Mouse (Mus musculus) liver, embryonic 14 days (tissue): Measurements from ENCODE around the gene Dnajc5. TPM values are rescaled to one million over a fixed set of nuclear protein-coding genes. Genes with fewer than 3 reads are reported as not detected.

Experiments used
- polyA plus RNA-seq: library from polyadenylated mRNA; depleted of rRNA; stranded (reverse); fragments of >200 nt; gene quantifications from 2 replicates; pipeline ENCODE4 v1.2.3, GENCODE M21; 2012; rRNA removed

The Dnajc5 gene
- 12.5 and 16.1 TPM in 2 replicates for polyA plus RNA-seq

GRCm38 (mm10) chr2:181520118-181520935 lies at the start of gene Dnajc5:
Dnajc5 (plus strand) TSS chr2:181520485.

DNA sequence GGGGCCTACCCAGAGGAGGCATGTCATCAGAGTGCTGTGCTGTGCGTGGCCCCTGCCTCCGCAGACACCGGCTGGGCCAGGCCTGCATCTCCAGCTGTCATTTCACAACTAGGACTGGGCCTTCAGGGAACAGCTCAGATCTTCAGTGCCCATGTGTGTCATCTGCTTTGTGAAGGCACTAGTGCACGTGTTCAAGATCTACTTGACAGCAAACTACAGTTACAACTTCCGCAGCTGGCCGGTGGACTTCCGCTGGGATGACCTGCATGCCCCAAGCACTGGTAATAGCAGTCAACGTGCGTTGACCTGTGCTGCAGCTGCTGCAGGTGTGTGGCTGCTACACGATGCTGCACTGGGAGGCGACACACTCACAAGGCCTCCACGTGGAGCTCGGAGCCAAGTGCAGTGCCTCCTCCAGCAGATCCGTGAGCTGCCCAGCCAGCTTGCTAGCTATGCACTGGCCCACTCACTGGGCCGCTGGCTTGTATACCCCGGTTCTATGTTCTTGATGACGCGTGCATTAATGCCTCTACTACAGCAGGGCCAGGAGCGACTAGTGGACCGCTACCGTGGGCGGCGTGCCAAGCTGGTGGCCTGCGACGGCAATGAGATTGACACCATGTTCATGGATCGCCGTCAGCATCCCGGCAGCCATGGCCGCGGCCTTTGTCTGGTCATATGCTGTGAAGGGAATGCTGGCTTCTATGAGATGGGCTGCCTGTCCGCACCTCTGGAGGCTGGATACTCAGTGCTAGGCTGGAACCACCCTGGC lies 26.9 kb upstream of the Dnajc5 start, which contains the start of gene Abhd16b:
TSS of gene Abhd16b (plus strand) at position 51 of the 772 bp plus-strand sequence.

GRCm38 (mm10) chr2:181496831-181497547 lies 23.3 kb upstream of the Dnajc5 start, which contains the start of gene Tpd52l2:
Tpd52l2 (plus strand) TSS chr2:181497142.

DNA sequence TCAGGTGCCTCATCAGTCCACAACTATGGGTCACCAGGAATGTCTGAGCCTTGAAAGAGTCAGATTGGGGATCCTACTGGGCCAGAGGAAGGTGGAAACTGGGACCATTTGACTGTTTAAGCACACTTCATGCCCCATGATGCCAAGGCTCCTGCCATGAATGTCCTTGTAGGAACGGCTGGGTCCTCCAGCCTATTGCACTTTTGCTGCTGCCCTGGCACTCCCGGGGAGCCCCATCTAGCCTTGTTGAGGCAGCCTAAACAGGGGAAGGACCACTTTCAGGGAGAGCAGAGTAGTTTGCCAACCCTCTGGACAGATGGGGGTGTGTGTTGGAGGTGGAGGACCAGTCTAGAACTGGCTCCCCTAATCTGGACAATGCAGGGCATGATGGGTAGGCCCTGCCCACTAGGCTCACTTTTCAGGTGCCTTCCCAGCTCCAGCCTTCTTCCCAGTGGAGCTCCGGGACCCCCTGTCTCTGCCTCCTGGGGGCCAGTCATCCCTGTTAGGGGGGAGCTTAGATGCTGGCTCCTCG lies 64.2 kb downstream of the Dnajc5 start, which contains the start of gene Uckl1:
TSS of gene Uckl1 (minus strand) at position 482 of the 532 bp plus-strand sequence.

DNA sequence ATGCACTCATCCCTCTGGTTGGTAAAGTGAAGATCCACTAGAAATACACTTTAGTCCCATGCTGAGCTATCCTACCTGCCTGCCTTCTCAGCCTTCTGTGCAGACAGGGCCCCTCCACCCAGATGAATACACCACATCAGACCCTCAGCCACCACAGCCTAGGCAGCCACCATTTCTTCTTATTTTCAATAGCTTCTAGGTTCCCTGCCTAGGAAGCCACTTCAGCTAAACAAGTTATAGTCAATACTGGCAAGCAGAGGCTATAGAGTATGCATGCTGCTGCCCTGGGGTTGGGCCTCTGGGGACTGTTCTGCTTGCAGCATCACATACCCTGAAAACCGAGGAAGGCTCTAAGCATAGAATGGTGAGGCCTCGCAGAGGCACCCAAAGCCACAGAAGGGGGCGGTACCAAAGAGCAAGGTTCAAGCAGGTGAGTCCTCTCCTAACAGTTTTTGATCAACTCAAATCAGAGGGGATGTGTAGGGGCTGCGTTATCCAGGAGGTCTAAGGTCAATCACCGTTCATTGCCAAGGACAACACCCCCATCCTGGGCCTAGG lies 71.3 kb downstream of the Dnajc5 start, which contains the start of gene Prpf6:
TSS of gene Prpf6 (plus strand) at position 341 of the 558 bp plus-strand sequence.

DNA sequence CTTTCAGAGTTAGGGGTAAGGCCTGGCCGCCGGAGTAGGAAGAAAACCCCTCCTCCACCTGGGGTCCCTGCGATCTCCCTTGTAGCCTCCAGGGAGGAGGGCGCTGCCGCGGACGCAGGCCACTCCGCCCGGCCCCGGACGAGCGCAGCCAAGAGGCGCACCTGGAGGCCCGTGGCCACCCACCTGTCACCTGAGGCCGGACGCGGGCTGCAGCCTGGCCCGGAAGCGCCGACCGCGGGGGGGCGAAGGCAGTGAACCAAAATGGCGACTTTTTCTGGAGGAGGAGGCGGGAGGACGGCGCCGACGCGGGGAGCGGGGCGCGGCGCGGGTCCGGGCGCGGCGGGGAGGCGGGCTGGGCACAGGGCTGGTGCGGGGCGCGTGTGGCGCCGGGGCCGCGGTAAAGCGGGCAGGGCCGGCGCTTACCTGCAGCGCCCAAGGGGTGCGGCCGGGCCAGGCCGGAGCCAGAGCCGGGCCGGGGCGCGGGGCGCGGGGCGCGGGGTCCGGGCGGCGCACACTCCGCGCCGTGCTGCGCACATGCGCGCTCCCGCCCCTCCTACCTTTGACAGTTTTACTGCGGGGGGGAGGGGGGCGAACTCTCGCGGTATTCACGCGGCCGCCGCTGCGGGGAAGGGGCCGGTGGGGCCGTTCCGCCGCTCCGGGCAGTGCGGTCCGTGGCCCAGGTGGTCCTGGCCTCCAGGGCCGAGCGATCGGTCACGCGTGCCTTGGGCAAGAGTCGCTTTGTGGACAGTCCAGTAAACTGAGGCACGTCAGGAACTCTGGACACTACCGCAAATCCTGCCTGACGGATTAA lies 72.2 kb downstream of the Dnajc5 start, which contains the start of gene Zfp512b:
TSS of gene Zfp512b (minus strand) at position 573 of the 811 bp plus-strand sequence.

GRCm38 (mm10) chr2:181598454-181599351 lies 78.4 kb downstream of the Dnajc5 start, which contains the start of gene Samd10:
Samd10 (minus strand) TSS chr2:181599212.

Other genes with a start within 250 kb of the Dnajc5 start
- 11.5 and 13.2 TPM in 2 replicates for gene Gmeb2, start 232.4 kb upstream of the Dnajc5 start, polyA plus RNA-seq
- gene Stmn3, start 206.0 kb upstream of the Dnajc5 start, polyA plus RNA-seq: 0.06 and 0.10 TPM in 2 replicates
- 37.4 and 42.3 TPM in 2 replicates for gene Rtel1, start 200.7 kb upstream of the Dnajc5 start, polyA plus RNA-seq
- gene Zgpat, start 155.6 kb upstream of the Dnajc5 start, polyA plus RNA-seq: 8.3 and 9.0 TPM in 2 replicates
- 22.0 and 23.4 TPM in 2 replicates for gene Arfrp1, start 155.1 kb upstream of the Dnajc5 start, polyA plus RNA-seq
- 9.8 and 9.9 TPM in 2 replicates for gene Lime1, start 140.4 kb upstream of the Dnajc5 start, polyA plus RNA-seq
- gene Zbtb46, start 61.1 kb upstream of the Dnajc5 start, polyA plus RNA-seq: 5.1 and 5.7 TPM in 2 replicates
- gene Abhd16b, start 27.3 kb upstream of the Dnajc5 start, polyA plus RNA-seq: not detected in 2 replicates
- 37.2 and 38.2 TPM in 2 replicates for gene Tpd52l2, start 23.3 kb upstream of the Dnajc5 start, polyA plus RNA-seq
- gene Uckl1, start 64.4 kb downstream of the Dnajc5 start, polyA plus RNA-seq: 30.4 and 33.8 TPM in 2 replicates
- gene Prpf6, start 71.4 kb downstream of the Dnajc5 start, polyA plus RNA-seq: 16.7 and 17.2 TPM in 2 replicates
- 9.4 and 10.4 TPM in 2 replicates for gene Zfp512b, start 72.3 kb downstream of the Dnajc5 start, polyA plus RNA-seq
- 1.3 and 1.4 TPM in 2 replicates for gene Samd10, start 78.7 kb downstream of the Dnajc5 start, polyA plus RNA-seq
- gene Gm29797, start 136.5 kb downstream of the Dnajc5 start, polyA plus RNA-seq: not detected in 2 replicates
- 3.7 and 5.7 TPM in 2 replicates for gene Sox18, start 151.2 kb downstream of the Dnajc5 start, polyA plus RNA-seq
- 3.2 and 3.4 TPM in 2 replicates for gene Tcea2, start 159.8 kb downstream of the Dnajc5 start, polyA plus RNA-seq
- 17.2 and 17.9 TPM in 2 replicates for gene Rgs19, start 173.5 kb downstream of the Dnajc5 start, polyA plus RNA-seq
- not detected in 2 replicates for gene Lkaaear1, start 178.0 kb downstream of the Dnajc5 start, polyA plus RNA-seq
- gene Oprl1, start 194.5 kb downstream of the Dnajc5 start, polyA plus RNA-seq: 0.07 and 0.15 TPM in 2 replicates
- gene Myt1, start 242.8 kb downstream of the Dnajc5 start, polyA plus RNA-seq: 0.01 and 0.02 TPM in 2 replicates